Mouse (Mus musculus) mesoderm, embryonic 11.5 days (tissue): ENCODE measurements around the gene Trabd2b.

ENCODE experiments used
- DNase-seq: peaks from one replicate; pipeline ENCODE4 v3.0.0-alpha.2; 2012; ENCODE audit warnings: low read depth, low spot score

Gene Trabd2b

DNA sequence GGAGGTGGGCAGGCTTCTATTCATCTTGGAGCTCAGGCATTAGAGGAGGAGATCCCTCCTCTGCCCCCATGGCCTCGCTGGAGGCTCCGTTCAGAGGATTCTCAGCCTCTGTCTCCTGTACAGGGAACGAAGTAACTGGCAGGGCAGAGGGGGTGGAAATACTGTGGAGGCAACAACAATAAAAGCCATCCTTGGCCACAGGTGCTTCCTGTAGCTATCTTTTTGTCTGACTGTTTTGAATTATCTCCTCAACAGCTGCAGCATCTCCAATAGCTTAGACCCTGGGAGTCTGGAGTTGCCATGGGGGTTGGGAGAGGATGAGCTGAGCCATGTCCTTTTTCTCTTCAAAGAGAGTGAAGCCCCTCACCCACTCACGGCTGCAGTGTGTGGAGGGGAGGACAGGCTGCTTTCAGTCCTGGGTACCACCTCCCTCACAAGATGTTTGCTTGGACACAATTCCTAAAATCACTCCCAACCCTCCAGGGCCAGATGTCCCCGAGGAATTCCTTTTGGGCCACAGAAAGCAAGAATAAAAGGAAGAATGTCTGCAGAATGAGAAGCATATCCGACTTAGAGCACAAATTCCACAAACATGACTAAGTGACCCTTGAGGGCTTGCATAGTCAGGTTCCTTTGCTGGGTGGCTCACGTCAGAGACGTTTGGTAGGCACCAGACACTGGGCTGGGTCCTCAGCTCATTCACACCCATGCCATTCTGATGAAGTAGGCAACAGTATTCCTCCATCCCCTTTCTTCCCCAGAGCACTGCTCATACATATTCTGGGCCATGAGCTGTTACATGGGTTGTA, 194.9 kb downstream of the Trabd2b start:
- peak; percentile 45 for DNase-seq

DNA sequence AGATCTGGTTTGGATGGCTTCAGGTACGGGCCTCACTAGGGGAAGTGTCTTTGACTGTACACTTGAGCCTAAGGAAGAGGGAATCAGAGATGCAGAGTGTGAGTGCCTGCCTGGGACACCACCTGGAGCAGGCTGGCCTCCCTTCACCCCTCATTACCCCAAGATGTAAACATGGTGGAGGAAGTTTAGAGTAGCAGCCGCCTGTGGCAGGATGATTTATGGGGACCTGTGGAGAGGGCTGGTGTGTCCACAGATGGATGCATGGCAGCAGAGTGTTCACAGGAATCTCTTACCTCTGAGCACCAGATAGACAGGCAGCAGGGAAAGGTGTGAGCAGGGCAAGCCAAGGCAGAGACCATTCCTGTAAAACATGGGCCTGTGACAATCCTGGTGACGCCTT, 199.1 kb downstream of the Trabd2b start:
- peak; percentile 51 for DNase-seq

DNA sequence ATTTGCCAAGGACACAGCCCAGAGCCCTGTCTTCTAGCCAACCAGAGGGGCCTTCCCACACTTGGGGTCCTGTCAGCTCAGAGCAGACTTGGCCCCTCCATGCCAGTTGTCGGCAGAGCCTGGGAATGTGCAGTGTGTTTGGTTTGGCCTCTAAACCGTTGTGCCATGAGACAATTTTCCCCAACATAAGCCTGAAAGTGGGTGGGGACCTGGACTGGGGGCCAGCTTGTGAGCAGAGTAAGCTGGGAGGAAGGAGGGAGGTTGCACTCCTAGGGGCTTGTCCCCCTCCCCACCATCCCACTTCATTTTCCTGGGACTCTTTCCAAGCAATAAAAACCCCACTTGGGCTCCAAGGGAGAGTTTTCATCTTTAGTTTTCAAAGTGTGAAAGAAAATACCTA, 201.3 kb downstream of the Trabd2b start:
- no peak for DNase-seq

DNA sequence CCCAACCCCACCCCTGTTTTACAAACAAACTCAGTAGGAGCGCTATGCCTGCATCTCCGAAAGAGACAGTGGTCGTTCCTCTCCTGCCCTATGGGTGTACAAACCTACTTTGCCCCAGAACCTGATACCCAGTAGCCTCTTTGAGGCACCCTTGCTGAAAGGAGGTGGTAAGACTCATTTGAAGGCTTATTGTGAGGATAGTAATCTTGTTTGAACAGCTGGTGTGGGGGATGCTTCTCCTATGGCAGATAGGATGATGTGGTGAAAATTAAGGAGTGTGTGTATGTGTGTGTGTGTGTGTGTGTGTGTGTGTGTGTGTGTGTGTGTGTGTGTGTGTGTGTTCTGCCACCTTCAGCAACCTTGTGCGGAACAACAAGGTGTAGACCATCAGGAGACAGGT, 202.8 kb downstream of the Trabd2b start:
- DNase-seq: no peak

DNA sequence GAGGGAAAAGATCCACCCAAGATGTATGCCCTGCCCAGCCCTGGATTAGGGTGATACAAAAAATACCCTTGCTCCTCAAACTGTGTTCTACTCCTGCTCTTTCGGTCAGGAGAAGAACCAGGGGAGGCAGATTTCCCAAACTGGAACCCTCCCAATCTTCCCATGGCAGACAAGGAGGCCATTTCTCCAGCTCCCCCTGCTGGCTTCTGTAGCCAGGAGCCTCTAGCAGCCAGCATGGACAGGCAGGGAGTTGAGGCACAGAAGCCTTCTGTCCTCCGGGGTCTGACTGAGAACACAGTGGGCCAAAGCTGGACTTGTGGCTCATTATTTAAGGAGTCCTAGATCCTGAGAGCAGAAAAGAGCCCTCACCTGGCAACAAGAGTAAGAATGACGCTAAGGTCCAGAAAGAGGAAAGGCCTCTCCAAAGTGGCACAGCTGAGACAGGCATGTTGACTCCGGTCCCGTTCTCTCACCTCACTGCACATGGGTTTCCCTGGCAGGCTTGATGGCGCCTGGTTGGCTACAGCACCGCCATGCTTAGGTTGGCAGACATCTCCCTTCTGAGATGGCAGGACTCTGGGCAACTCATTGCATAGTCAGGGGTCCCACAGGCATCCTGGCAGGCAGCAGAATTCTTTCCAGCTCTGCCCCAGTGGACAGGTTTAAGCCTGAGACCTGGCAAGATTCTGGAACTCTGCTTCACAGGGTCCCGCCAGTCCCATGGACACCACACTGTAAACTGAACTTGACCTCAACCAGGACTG, 204.8 kb downstream of the Trabd2b start:
- DNase-seq: no peak

DNA sequence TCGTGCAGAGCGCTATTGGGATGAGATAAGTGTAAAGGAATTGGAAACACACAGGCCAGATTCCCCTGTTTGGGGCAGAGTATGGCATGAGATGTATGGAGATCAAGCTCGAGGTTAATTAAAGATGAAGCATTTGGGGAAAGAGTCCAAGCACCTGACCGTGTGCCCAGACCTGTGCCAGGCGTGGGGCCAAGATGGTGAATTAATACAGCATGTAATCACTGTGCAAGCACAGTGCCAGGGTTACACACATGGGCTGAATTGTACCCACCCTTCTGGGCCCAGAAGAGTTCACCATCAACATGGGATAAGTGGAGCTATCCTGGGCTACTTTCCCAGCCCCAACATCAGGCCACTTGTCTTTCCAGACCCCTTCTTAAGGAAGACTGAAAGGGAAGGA, 205.5 kb downstream of the Trabd2b start:
- DNase-seq: no peak

DNA sequence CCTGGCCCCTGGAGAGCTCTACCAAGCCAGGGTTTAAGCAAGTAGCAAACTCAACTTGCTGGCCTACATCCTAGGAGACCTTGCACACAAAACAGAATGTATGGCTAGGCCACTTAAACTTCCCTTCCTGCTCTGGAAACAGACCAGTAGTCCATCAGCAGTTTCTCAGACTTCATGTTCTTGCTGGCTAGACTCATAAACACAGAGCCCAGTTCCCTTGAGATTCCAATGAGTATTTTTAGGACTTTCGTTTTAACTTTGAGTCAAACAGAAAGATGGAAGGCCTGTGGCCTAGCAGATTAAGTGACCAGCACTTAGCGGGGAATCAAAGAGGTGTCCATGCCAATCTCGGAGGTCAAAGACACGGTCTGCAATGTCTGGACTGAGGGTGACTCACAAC, 206.3 kb downstream of the Trabd2b start:
- no peak for DNase-seq

DNA sequence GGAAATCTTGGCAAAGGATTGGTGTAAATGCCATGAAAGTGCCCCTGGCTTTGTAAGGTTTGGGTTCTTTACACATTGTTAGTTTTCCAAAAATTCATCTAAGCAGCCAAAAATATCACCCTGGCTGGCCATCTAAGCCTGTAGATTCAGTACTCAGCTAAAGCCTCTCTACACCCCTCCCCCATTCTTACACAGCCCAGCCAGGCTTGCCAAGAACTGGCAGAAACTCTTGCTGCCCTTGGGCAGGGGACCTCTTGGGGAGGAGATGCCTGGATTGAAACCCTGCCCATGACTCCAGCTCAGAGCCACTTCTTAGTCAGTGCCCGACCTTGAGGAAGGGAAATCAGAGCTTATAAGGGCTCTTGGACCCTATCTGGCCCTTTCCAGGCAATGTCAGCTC, 207.6 kb downstream of the Trabd2b start:
- DNase-seq: no peak

DNA sequence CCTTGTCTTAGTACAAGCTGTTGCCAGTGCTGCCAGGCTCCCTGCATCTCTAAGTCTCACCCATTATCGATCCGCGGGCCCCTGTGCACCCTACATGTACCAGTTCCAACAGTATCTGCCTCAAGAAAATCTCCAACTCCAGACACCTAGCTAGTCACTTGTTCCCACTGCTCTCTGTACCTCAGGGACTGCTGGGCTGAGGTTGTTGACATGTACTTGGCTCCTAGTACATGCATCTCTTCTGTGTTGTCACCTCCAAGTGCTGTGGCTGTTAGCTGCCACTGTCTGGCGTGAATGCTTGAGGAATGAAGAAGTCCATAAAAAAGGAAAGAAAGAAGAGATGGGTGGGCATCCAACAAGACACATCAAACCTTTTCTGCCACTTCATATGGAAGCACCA, 209.2 kb downstream of the Trabd2b start:
- no peak for DNase-seq

DNA sequence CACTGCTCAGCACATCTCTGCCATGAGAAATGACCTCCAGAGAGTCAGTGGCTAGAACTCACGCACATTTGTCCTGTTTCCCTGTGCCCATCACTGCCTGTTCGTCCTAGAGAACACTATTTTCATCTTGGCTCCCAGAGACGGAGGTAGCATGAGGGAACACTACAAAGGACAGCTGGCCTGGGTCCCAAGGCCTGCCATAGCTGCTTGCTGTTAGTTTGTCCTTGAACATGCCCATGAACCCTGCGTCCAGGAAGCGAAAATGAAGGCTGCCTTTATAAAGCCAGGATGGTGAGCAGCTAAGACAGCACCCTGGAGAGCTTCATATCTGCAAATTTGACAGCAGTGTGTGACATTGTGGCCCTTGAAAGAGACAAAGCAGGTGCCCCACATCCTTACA, 216.4 kb downstream of the Trabd2b start:
- no peak for DNase-seq

DNA sequence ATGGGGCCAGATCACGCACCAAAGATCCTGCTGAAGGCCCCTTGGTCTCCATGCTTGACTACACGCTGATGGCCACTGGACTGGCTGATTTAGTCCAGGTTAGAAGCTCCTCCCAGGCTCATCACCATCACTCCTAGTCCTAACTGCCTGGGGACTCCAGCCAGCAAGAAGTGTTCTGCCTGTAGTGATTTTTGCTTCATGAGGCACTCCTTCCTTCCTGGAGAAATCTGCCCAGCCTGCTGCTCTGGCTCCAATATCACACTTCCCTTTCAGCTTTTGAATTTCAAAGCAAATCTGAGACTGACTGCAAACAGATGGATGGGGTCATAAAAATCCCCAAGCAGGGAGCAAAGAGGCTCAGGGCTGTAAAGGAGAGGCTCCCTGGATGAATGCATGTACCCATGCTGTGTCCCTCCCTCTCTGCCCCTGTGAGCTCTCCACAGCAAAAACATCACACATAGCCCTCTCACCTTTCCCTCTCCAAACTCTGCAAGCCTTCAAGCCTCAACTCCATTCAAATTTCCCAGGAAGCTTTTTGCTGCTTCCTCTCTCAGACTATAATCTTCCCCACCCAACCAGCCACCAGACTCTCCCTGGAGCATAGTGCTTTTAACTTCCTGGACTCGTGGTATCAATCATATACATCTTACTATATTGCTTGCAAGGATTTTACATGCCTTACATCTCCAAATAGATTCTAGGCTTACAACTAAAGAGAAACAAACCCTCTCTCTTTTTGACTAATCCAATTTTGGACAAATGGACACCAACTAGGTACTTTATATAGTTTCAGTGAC, 217.8 kb downstream of the Trabd2b start:
- peak; percentile 56 for DNase-seq

DNA sequence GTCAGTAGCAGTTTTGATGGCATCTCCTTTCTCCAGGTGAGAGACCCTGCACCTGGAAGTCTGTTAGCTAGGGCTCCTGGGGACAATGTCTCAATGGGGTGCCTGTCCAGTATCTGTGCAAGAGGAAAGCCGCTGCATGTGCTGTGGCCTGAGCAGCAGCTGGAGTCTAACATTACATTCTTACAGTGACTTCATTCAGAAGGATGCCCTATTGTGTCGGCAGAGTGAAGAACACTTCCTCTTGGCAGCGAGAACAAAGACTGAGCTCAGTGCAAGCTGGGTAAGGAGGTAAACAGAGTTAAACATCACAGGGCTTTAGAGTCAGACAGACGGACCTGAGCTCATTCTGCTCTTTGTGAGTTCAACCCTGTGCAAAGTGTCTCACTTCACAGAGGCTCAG, 218.8 kb downstream of the Trabd2b start:
- DNase-seq: peak; percentile 34

DNA sequence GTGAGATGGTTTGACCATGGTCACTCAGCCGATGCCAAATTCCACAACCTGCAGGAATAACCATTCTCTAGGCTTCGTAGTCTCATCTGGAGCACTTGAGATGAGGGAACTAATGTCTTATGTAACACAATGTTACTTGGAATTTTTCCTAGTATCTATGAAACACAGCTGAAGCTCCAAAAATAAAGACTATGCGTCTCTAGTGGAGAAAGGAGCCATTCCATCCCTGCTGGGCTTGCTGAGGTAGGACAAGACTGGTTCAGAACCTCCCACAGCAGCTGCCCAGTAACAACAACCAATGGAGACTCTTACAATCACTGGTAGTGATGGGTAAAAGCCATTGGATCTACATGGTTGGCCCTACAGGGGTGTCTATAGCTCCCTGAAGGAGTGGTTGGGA, 219.4 kb downstream of the Trabd2b start:
- DNase-seq: no peak

DNA sequence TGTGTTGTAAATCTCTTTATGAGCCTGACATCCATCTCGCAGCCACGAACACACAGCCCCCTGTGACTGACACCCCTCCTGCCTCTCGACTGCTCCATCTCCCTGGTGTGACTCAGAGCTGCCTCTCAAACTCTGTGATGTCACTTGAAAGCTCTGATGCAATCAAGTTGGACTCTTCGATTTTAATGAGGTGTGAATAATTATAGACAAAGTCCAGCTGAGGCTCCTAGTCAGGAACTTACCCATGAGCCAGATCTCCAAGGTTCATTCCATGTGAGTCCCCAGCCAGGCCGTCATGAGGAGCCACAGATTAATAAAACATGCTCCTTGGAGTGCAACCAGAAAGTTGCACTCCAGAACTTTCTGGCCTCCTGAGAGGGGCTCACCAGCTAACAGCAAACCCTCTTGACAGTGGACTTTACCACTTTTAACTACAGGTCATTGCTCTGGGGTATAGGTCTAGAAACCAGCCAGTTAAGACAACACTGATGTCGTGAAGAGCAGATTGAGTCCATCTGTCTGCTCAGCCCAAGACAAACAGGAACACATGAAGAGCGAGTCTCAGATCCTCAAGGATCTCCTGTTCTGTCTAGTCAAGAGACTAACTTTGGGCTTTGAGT, 221.3 kb downstream of the Trabd2b start:
- no peak for DNase-seq

DNA sequence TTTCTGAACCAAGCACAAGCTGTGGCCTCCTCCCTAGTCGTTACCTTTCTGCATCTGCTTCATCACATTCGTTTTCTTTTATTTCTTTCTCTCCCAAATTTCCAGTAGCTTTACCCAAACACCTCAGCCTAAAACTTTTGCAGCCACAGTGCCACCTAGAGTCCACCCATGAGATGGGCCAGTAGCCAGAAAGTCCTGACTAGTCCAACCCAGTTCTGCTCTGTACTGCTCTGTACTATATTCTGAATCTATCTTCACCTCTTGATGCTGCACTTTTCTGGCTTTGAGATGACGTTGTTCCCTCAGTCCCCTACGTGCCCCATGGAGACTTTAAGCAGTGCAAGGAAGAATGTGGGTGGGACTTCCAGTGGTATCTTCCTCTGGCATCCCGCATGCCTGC, 229.4 kb downstream of the Trabd2b start:
- DNase-seq: peak; percentile 47

DNA sequence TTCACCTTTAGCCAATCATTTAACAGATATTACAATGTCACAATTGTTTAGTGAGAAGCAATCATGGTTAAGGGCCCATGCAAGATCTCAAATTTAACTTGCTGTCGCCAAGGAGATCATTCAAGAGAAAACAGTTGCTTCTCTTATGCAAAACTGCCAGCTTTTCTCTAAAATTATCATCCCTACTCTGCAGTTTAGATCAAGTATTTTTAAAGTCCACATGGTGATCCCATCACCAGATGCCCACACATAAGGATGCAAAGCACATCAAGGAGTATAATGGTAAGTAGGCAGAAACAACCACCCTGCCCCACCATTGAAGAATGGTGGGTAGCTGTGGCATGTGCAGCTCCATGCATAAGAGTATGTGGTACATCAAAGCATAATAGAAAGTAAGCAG, 229.8 kb downstream of the Trabd2b start:
- no peak for DNase-seq

DNA sequence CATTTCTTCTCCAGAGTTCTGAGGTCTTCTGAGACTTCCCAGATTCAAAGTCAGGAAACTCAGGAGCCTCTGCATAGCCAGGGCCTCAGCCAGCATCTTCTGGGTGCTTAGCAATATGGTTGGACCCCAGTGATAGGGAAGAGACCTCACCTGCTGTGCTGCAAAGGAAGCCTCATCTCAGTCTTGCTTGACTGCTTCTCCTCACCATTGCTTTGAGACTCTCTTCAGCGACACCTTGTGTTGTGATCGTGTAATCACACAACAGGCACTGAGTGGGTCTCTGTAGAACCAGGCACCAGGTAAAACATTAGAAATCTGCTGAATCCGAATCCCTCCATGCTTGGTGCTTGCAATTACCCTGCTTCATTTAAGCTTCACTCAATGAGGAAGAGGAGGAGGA, 230.6 kb downstream of the Trabd2b start:
- peak; percentile 52 for DNase-seq

DNA sequence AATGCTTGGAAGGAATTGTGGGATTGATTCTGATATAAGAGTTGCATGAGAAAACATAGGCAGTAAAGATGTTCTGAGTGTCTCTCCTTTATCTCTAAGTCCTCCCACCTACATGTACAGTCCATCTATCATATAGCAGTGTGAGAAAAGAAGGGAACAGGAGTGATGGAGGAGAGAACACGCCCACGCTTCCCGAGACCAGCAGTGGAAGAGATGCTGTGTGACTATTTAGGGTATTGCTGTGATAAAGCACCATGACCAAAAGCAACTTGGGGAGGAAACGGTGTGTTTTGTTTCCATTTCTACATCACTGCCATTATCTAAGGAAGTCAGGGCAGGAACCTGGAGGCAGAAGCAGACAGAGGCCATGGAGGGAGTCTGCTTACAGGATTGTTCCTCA, 235.9 kb downstream of the Trabd2b start:
- DNase-seq: no peak

DNA sequence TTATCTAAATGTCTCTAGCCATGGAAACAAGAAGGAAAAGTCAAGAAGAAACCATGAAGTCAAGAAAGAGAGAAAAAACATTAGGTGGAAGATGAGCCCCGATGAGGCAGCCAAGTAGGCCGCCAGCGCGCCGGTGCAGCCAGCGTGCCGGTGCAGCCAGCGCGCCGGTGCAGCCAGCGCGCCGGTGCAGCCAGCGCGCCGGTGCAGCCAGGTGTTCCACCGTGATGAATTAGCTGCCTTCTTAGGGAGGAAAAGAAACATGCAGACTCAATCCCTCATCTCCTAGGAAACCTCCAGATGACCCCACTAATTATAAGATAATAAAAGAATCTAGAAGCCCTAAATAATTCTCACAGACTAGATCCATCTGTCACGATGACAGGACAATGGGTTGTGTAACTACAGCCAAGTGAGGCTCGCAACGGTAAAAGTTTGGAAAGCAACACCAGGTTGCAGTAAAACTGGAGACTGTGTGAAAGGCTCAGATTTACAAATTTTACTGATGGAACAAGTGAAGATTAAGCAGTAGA, 237.2 kb downstream of the Trabd2b start:
- peak; percentile 64 for DNase-seq

DNA sequence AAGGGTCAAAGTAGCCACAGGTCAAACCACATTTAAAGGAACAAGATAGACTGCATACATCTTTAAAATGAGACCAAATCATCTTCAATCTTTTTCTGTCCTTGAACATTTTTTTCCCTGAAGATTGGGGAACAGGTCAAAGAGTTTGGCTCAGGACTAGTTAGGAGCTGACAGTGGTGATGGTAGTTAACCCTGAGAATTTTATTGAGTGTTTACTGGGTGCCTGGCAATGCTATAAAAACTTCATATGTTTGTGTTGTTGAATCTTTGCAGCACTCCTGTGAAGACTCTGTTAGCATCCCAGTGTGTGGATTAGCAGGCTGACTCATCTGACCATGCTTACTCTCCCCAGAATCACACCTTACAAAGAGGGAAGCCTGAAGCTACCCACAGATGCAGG, 238.8 kb downstream of the Trabd2b start:
- no peak for DNase-seq

DNA sequence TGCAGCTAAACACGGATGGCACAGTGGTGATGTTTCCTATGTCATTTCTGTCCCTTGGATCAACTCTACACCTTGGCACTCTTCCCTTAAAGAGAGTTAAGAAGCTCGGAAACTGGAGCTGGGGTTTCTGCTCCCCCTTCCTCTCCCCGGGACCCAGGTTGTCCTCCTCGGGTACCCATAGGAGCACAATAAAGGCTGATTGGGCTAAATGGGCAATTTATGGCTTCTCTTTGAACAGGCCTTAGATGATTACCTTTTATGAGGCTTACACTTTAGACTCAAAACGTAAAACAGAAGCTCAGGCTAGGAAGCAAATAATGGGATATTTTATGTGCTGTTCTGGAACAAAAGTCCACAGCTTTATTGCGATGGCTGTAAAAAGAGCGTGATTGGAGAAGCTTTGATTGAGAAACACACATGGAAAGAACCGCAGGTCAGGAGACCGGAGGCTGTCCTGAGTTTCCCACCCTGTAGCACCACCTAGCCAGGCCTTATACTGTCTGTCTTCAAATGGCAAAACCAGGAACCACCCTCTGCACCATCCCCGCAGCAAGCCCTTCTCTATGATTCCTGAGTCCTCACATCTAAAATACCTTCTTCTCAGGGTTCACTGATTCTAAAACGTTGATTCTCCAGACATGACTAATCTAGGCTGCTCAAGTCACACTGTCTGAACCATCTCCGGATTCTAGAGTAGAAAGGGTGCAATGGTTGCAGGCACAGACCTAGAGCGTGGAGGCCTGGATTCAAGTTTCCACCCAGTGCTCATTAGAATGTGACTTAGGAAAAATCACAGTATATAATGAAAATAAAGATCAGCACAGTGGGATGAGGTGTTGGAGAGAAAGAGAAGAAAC, 240.5 kb downstream of the Trabd2b start:
- DNase-seq: no peak
